Mouse (Mus musculus) small intestine, adult 2 months (tissue): ENCODE measurements around the gene 9230102O04Rik. TPM values are rescaled to one million over a fixed set of nuclear protein-coding genes. Genes with fewer than 3 reads are reported as not detected.

Source experiments
- H3K27ac ChIP-seq: fragments of 200-500 bp; 2 replicates; pipeline ENCODE4 v1.5.1; 2012; ENCODE audit warnings: low read depth, low read length, control low read depth, inconsistent platforms; ENCODE audit not compliant: insufficient read depth
- H3K27me3 ChIP-seq: fragments of 200-500 bp; 2 replicates; pipeline ENCODE4 v1.6.1; 2012; ENCODE audit warnings: mild to moderate bottlenecking, moderate library complexity, low read length, inconsistent platforms; ENCODE audit not compliant: control insufficient read depth, insufficient read depth
- H3K36me3 ChIP-seq: fragments of 200-500 bp; 2 replicates; pipeline ENCODE4 v1.6.1; 2012; ENCODE audit warnings: mild to moderate bottlenecking, low read length, control low read depth, inconsistent platforms; ENCODE audit not compliant: control insufficient read depth, insufficient read depth
- H3K4me1 ChIP-seq: fragments of 200-500 bp; 2 replicates; pipeline ENCODE4 v1.6.1; 2012; ENCODE audit warnings: low read length, inconsistent platforms, mixed read lengths; ENCODE audit not compliant: control insufficient read depth, insufficient read depth, insufficient read length
- H3K4me3 ChIP-seq: fragments of 200-500 bp; 2 replicates; pipeline ENCODE4 v1.5.1; 2012; ENCODE audit warnings: low read depth, mild to moderate bottlenecking, control low read depth, inconsistent platforms, low read length, moderate library complexity
- CTCF ChIP-seq: fragments of 200-500 bp; IDR thresholded peaks from 2 replicates; pipeline ENCODE4 v1.5.1; 2012; ENCODE audit warnings: low read depth, mild to moderate bottlenecking, control low read depth, inconsistent platforms, low read length, moderate library complexity, mixed read lengths; ENCODE audit not compliant: insufficient replicate concordance, insufficient read length; ENCODE audit errors: extremely low read depth
- POLR2A ChIP-seq: fragments of 200-500 bp; IDR thresholded peaks from 2 replicates; pipeline ENCODE4 v1.6.1; 2012; ENCODE audit warnings: low read depth, mild to moderate bottlenecking, control low read depth, inconsistent platforms, low read length, moderate library complexity
- WGBS: fragments of 180-500 bp; shearing (Covaris S2); methylation state at CpG from one replicate; pipeline ENCODE4 v1.1.7; 2018; 5-methylcytosine and 5-hydroxymethylcytosine counted together
- polyA plus RNA-seq: library from polyadenylated mRNA; depleted of rRNA; stranded (reverse); fragments of >200 nt; gene quantifications from 2 replicates; pipeline ENCODE4 v1.2.3, GENCODE M21; 2012

9230102O04Rik gene
- polyA plus RNA-seq, 1 experiment = not detected

- H3K27ac ChIP-seq = no peak overlapping the region
- H3K27me3 ChIP-seq = peaks cover 13% of the 10 kb centered on the region
- WGBS = 57% methylated on average over 14 of the region's 14 CpGs
- TF ChIP-seq CTCF (no peak), POLR2A (no peak)
- H3K4me3 ChIP-seq = no peak overlapping the region
- no peaks in the 10 kb centered on the region for H3K36me3 ChIP-seq
- H3K4me1 ChIP-seq = no peaks in the 10 kb centered on the region
These were observed 14.7 kb upstream of the 9230102O04Rik start for GRCm38 (mm10) chr2:9903854-9904560.

- Histone ChIP-seq H3K27me3 (peaks cover 42% of the 10 kb centered on the region), H3K36me3 (no peaks in the 10 kb centered on the region), H3K4me3 (no peak overlapping the region), H3K27ac (no peak overlapping the region), H3K4me1 (no peaks in the 10 kb centered on the region)
- 33% methylated on average over 8 of the region's 8 CpGs for WGBS
- TF ChIP-seq CTCF (no peak), POLR2A (no peak)
These were observed 8.5 kb upstream of the 9230102O04Rik start for GRCm38 (mm10) chr2:9897846-9898245.

GRCm38 (mm10) chr2:9896097-9896770 lies 6.9 kb upstream of the 9230102O04Rik start:
- Histone ChIP-seq H3K27ac (no peak overlapping the region), H3K27me3 (peaks cover 43% of the 10 kb centered on the region), H3K36me3 (no peaks in the 10 kb centered on the region), H3K4me3 (no peak overlapping the region), H3K4me1 (no peaks in the 10 kb centered on the region)
- TF ChIP-seq POLR2A = no peak
- TF ChIP-seq CTCF = no peak
- WGBS = 6% methylated on average over 22 of the region's 22 CpGs

- Histone ChIP-seq H3K27ac (no peak overlapping the region), H3K4me1 (no peaks in the 10 kb centered on the region), H3K36me3 (no peaks in the 10 kb centered on the region), H3K4me3 (no peak overlapping the region), H3K27me3 (peaks cover 50% of the 10 kb centered on the region)
- TF ChIP-seq POLR2A = no peak
- TF ChIP-seq CTCF = no peak
- 9% methylated on average over 19 of the region's 19 CpGs for WGBS
These were observed 5.7 kb upstream of the 9230102O04Rik start for GRCm38 (mm10) chr2:9894836-9895593.

GRCm38 (mm10) chr2:9893272-9893953 lies 4.1 kb upstream of the 9230102O04Rik start:
- Histone ChIP-seq H3K4me1 (peaks cover 6% of the 10 kb centered on the region), H3K4me3 (no peak overlapping the region), H3K36me3 (no peaks in the 10 kb centered on the region), H3K27me3 (peaks cover 51% of the 10 kb centered on the region), H3K27ac (no peak overlapping the region)
- TF ChIP-seq POLR2A (no peak), CTCF (no peak)
- WGBS = 3% methylated on average over 6 of the region's 6 CpGs

GRCm38 (mm10) chr2:9892541-9892940 lies 3.2 kb upstream of the 9230102O04Rik start:
- Histone ChIP-seq H3K27ac (no peak overlapping the region), H3K4me1 (peaks cover 6% of the 10 kb centered on the region), H3K27me3 (peaks cover 54% of the 10 kb centered on the region), H3K4me3 (no peak overlapping the region), H3K36me3 (no peaks in the 10 kb centered on the region)
- no peak for TF ChIP-seq CTCF
- TF ChIP-seq POLR2A = no peak
- 10% methylated on average over 7 of the region's 7 CpGs for WGBS
